Mouse (Mus musculus): ENCODE measurements around the gene Arid1b.

DNA sequence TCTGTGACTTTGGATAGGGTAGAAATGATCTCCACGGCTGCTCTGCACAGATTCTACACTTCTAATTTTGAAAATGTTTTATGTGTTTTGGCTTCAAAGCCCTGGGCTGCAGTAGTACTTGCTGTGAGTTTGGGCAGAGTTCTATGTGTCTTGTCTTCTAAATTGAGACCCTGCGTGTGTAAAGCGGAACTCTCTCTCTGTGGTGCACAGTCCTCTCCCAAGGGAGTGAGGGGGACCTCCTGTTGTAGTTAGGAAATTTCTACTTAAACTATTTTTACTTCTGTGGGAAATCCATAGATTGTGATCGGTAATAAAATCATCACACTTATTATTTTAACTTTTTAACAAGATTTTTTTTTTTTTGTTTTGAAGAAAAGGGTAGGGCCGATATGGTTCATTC lies 185.3 kb downstream of the Arid1b start:
- TF ChIP-seq MYOD1 (IDR thresholded peaks at IDR 0.05; ENCODE audit: control insufficient read depth, insufficient read length, low read depth) (no peak), CTCF (IDR thresholded peaks at IDR 0.05; ENCODE audit: control insufficient read depth, insufficient read depth, insufficient read length) (no peak), MAX (IDR thresholded peaks at IDR 0.05) (no peak)
